10 mouse cellular contexts compared by ENCODE assay signal in the genomic region with DNA sequence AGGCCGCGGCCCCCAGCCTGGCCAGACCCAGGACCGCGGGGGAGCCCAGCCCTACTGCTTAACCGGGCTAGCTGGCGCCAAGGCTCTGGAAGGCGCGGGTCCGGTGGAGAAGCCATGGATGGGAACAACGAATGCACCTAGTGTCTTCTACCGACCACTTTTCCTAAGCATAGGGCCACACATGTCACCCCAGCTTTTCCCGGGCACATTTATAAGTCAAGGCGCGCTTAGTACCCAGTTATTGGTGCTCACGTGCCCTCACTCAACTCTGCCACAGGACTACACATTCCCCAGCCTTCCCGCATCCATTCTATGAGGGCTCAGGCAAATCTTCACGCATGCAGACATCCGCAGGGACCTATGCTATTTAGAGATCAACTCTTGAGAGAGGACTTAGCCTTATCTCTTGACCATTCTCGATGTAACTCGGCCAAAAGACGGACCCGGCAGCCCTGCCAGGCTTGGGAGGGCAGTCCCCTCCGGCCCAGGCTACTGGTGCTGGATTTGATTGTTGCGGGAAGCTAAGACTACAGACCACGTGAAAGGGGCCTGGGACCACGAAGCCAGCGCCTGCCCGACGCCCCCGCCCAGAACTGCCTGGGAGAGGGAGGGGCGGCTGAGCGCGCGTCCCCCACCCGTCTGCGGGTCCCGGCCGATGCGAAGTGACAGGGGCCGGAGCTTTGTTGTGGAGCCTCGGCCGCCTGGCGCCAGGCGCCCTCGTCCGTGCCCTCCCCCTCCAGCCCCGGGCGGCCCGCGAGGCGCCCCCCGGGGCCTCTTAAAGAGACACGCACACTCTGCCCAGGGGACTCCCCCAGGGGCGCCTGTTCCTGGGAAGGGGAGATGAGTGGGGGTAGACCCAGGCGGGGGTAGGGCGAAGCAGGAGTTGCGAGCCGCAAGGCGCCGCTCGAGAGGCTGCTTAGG. TPM values are rescaled to one million over a fixed set of nuclear protein-coding genes. Genes with fewer than 3 reads are reported as not detected.
DNase-seq lines count a peak whose midpoint lies in the region; ATAC-seq and TF ChIP-seq lines count a peak whose summit lies in the region.
"Had no signal": no experiment of that assay in that cellular context is flagged by ENCODE, and none has a peak within 500 bp of the region (broad histone marks: within the 10 kb centered on the region; RNA-seq: fewer than 3 reads in every experiment).

No protein-coding gene starts in this region.

- H3K36me3 ChIP-seq in kidney, embryonic 14.5 days (ENCODE audit: control insufficient read depth, insufficient read depth, low read length) = peaks cover 3% of the 10 kb centered on the region
- H3K36me3 ChIP-seq in forebrain, postnatal 0 days (ENCODE audit: insufficient read depth) = no peaks in the 10 kb centered on the region
- no peaks in the 10 kb centered on the region for H3K36me3 ChIP-seq in limb, embryonic 14.5 days (ENCODE audit: control insufficient read depth, insufficient read depth, low read length)
- no peaks in the 10 kb centered on the region for H3K36me3 ChIP-seq in small intestine, adult 2 months (ENCODE audit: control insufficient read depth, insufficient read depth, low read length)

- peak overlapping the region; percentile 88 for H3K27ac ChIP-seq in kidney, embryonic 14.5 days (ENCODE audit: low read depth, low read length)
- no peak overlapping the region for H3K27ac ChIP-seq in forebrain, postnatal 0 days (ENCODE audit: low read depth, low read length)
- peak overlapping the region; percentile 10; the same call in 1 of the 2 replicates for H3K27ac ChIP-seq in limb, embryonic 14.5 days (replicated peaks; ENCODE audit: low read depth, low read length)
- H3K27ac ChIP-seq in small intestine, adult 2 months (ENCODE audit: insufficient read depth, low read depth, low read length) = peak overlapping the region; percentile 14

- 1% methylated on average over 59 of the region's 61 CpGs for WGBS in kidney, embryonic 14.5 days
- WGBS in forebrain, postnatal 0 days = 4% methylated on average over 59 of the region's 61 CpGs
- 2% methylated on average over 41 of the region's 61 CpGs for WGBS in limb, embryonic 14.5 days
- WGBS in small intestine, adult 2 months = 11% methylated on average over 61 of the region's 61 CpGs

- no peak for DNase-seq in kidney, adult 8-10 months
- DNase-seq in forebrain, postnatal 0 days = peak; percentile 24
- DNase-seq in limb, embryonic 14.5 days (ENCODE audit: low spot score) = no peak
- no peak for DNase-seq in left cerebral cortex, adult 8-10 months (ENCODE audit: low spot score in 2 of 2)
- DNase-seq in c-Kit-positive CD71-positive TER-119-positive erythroid progenitor cells, embryonic 14.5 days (ENCODE audit: low spot score) = no peak
- DNase-seq in cerebellum, postnatal 14 days = no peak

- peak overlapping the region; percentile 71 for H3K9ac ChIP-seq in kidney, embryonic 14.5 days (ENCODE audit: low read depth, low read length)
- no peak overlapping the region for H3K9ac ChIP-seq in forebrain, postnatal 0 days
- H3K9ac ChIP-seq in limb, embryonic 14.5 days (ENCODE audit: low read depth, low read length, severe bottlenecking) = peak overlapping the region; percentile 53

- no peaks in the 10 kb centered on the region for H3K9me3 ChIP-seq in kidney, embryonic 14.5 days (ENCODE audit: control insufficient read depth, low read length)
- H3K9me3 ChIP-seq in forebrain, postnatal 0 days (ENCODE audit: low read length) = no peaks in the 10 kb centered on the region
- H3K9me3 ChIP-seq in limb, embryonic 14.5 days (ENCODE audit: control insufficient read depth, low read length) = no peaks in the 10 kb centered on the region

- TF ChIP-seq POLR2A in limb, embryonic 14.5 days (IDR thresholded peaks at IDR 0.05; ENCODE audit: borderline replicate concordance, extremely low read depth, insufficient read depth, insufficient read length) = no peak
- no peak for TF ChIP-seq POLR2A in small intestine, adult 2 months (IDR thresholded peaks at IDR 0.05; ENCODE audit: low read depth, low read length)

- H3K4me1 ChIP-seq in kidney, embryonic 14.5 days (ENCODE audit: control insufficient read depth, insufficient read depth, low read length) = peaks cover 47% of the 10 kb centered on the region
- no peaks in the 10 kb centered on the region for H3K4me1 ChIP-seq in forebrain, postnatal 0 days (ENCODE audit: insufficient read depth)
- H3K4me1 ChIP-seq in limb, embryonic 14.5 days (ENCODE audit: control insufficient read depth, insufficient read depth, low read length) = peaks cover 22% of the 10 kb centered on the region
- peaks cover 4% of the 10 kb centered on the region; the same call in 1 of the 2 replicates for H3K4me1 ChIP-seq in small intestine, adult 2 months (ENCODE audit: control insufficient read depth, insufficient read depth, insufficient read length, low read length)

- ATAC-seq in kidney, embryonic 14.5 days (ENCODE audit: low FRiP score, low TSS enrichment) = peak; percentile 17
- no peak for ATAC-seq in forebrain, postnatal 0 days
- no peak for ATAC-seq in limb, embryonic 14.5 days (ENCODE audit: low FRiP score, low read depth)

- H3K4me2 ChIP-seq in kidney, embryonic 14.5 days (replicated peaks; ENCODE audit: low read depth, low read length) = peak overlapping the region; percentile 78
- H3K4me2 ChIP-seq in forebrain, postnatal 0 days (ENCODE audit: low read depth) = peak overlapping the region; percentile 30; the same call in 1 of the 2 replicates
- H3K4me2 ChIP-seq in limb, embryonic 14.5 days (replicated peaks; ENCODE audit: low read depth, low read length, severe bottlenecking) = peak overlapping the region; percentile 89

- TF ChIP-seq CTCF in forebrain, postnatal 0 days (IDR thresholded peaks at IDR 0.05; ENCODE audit: low read depth) = no peak
- TF ChIP-seq CTCF in small intestine, adult 2 months (IDR thresholded peaks at IDR 0.05; ENCODE audit: extremely low read depth, insufficient read length, insufficient replicate concordance, low read depth, low read length) = no peak

- H3K4me3 ChIP-seq in kidney, embryonic 14.5 days (ENCODE audit: low read length) = peak overlapping the region; percentile 73
- H3K4me3 ChIP-seq in forebrain, postnatal 0 days (ENCODE audit: low read depth, low read length) = 0 out of 2 replicates have a peak overlapping the region, but pooled peaks have one; percentile 3
- H3K4me3 ChIP-seq in limb, embryonic 14.5 days (replicated peaks; ENCODE audit: low read length) = peak overlapping the region; percentile 50
- peak overlapping the region; percentile 36 for H3K4me3 ChIP-seq in small intestine, adult 2 months (ENCODE audit: low read depth, low read length)

- peaks cover 29% of the 10 kb centered on the region for H3K27me3 ChIP-seq in kidney, embryonic 14.5 days (ENCODE audit: control insufficient read depth, insufficient read depth, low read length)
- H3K27me3 ChIP-seq in forebrain, postnatal 0 days (ENCODE audit: insufficient read depth, low read length) = peaks cover 75% of the 10 kb centered on the region
- H3K27me3 ChIP-seq in limb, embryonic 14.5 days (ENCODE audit: control insufficient read depth, insufficient read depth, low read length) = peaks cover 61% of the 10 kb centered on the region
- peaks cover 56% of the 10 kb centered on the region for H3K27me3 ChIP-seq in small intestine, adult 2 months (ENCODE audit: control insufficient read depth, insufficient read depth, low read length)

RNA-seq across cellular contexts. Expression of a gene that starts 2.6 kb away (rescaled TPM):
- 18.2 and 19.8 TPM in 2 replicates for polyA plus RNA-seq in kidney, embryonic 14.5 days (2014; fragmentation: Nextera tagmentation; extraction: Ambion mirVana)
- 1.9 and 5.1 TPM in 2 replicates for total RNA-seq in forebrain, postnatal 0 days (2014; rRNA removed)
- 0.42 and 0.44 TPM in 2 replicates for polyA plus RNA-seq in forebrain, postnatal 0 days (2015; fragmentation: Nextera tagmentation; extraction: Ambion mirVana)
- polyA plus RNA-seq in limb, embryonic 14.5 days (2012; rRNA removed) = 31.7 and 39.1 TPM in 2 replicates
- 6.5 and 9.3 TPM in 2 replicates for polyA plus RNA-seq in limb, embryonic 14.5 days (2014; fragmentation: Nextera tagmentation; extraction: Ambion mirVana)
- polyA plus RNA-seq in small intestine, adult 2 months (2012; rRNA removed) = 10.2 and 19.7 TPM in 2 replicates
- 1 to 10 TPM; 1.8 to 2.3 (median 2.0) TPM for total RNA-seq in left cerebral cortex, adult 8-10 months (2022)
- total RNA-seq: MEL had no signal

RNA-seq across cellular contexts. Expression of a gene that starts 20.4 kb away (rescaled TPM):
- polyA plus RNA-seq in kidney, embryonic 14.5 days (2014; fragmentation: Nextera tagmentation; extraction: Ambion mirVana) = not detected in 2 replicates
- not detected in 2 replicates for total RNA-seq in forebrain, postnatal 0 days (2014; rRNA removed)
- not detected in 2 replicates for polyA plus RNA-seq in forebrain, postnatal 0 days (2015; fragmentation: Nextera tagmentation; extraction: Ambion mirVana)
- polyA plus RNA-seq in limb, embryonic 14.5 days (2012; rRNA removed) = not detected in 2 replicates
- not detected in 2 replicates for polyA plus RNA-seq in limb, embryonic 14.5 days (2014; fragmentation: Nextera tagmentation; extraction: Ambion mirVana)
- not detected in 2 replicates for polyA plus RNA-seq in small intestine, adult 2 months (2012; rRNA removed)
- total RNA-seq in left cerebral cortex, adult 8-10 months (2022) = not detected
- total RNA-seq: MEL had no signal
- polyA plus RNA-seq: spleen, adult 2 months had no signal

RNA-seq across cellular contexts. Expression of a gene that starts 56.4 kb away (rescaled TPM):
- polyA plus RNA-seq in kidney, embryonic 14.5 days (2014; fragmentation: Nextera tagmentation; extraction: Ambion mirVana) = 0.06 TPM in 1 of 2 replicates, not detected in the other
- 0.15 and 0.33 TPM in 2 replicates for total RNA-seq in forebrain, postnatal 0 days (2014; rRNA removed)
- polyA plus RNA-seq in forebrain, postnatal 0 days (2015; fragmentation: Nextera tagmentation; extraction: Ambion mirVana) = 0.19 TPM in 2 replicates
- 37.5 and 52.7 TPM in 2 replicates for polyA plus RNA-seq in limb, embryonic 14.5 days (2012; rRNA removed)
- polyA plus RNA-seq in limb, embryonic 14.5 days (2014; fragmentation: Nextera tagmentation; extraction: Ambion mirVana) = 15.5 and 20.0 TPM in 2 replicates
- polyA plus RNA-seq in small intestine, adult 2 months (2012; rRNA removed) = 0.23 and 0.34 TPM in 2 replicates
- total RNA-seq in left cerebral cortex, adult 8-10 months (2022) = under 1 TPM in 3 of 4 experiments, not detected in 1; 0.13 to 0.33 (median 0.21) TPM

Comparison
In these comparisons a context has a peak if more than half of its experiments do, and no peak if none do; other contexts are left out.
1. H3K4me2 ChIP-seq: peak in every context shown above with its lines; median percentile 89 in limb, embryonic 14.5 days; 78 in kidney, embryonic 14.5 days; 30 in forebrain, postnatal 0 days.
2. H3K4me3 ChIP-seq: peak in every context shown above with its lines; median percentile 73 in kidney, embryonic 14.5 days; 50 in limb, embryonic 14.5 days; 36 in small intestine, adult 2 months; 3 in forebrain, postnatal 0 days.
3. RNA of a gene that starts 56.4 kb away (polyA plus RNA-seq): 15.5 to 52.7 TPM in limb, embryonic 14.5 days; 0.23 to 0.34 TPM in small intestine, adult 2 months, 0.19 TPM in forebrain, postnatal 0 days and 0.06 TPM in kidney, embryonic 14.5 days; every median in the first group is over 10 times any median in the second.